Mouse (Mus musculus) layer of hippocampus, postnatal 14 days (tissue): ENCODE measurements around the gene Hspb7. TPM values are rescaled to one million over a fixed set of nuclear protein-coding genes. Genes with fewer than 3 reads are reported as not detected.

Experiments used
- DNase-seq, 2 experiments: peaks; one replicate each; pipeline ENCODE4 v3.0.0; 2021 to 2022; ENCODE audit warnings: low spot score in 2 of 2, mixed read lengths in 1 of 2
- total RNA-seq, 2 experiments: library from RNA; stranded (reverse); gene quantifications; 2 replicates each; pipeline ENCODE4 v1.2.3; 2021

Gene Hspb7
- total RNA-seq, 2 experiments from 2014 or later: 0.23 TPM; not detected in 1

- DNase-seq: peak; percentile 85 to 90
These were observed 24.1 kb downstream of the Hspb7 start, which contains the start of gene Zbtb17 for GRCm38 (mm10) chr4:141444451-141445327. TSS of gene Zbtb17 (plus strand) at chr4:141444654.

GRCm38 (mm10) chr4:141445328-141445720 is 24.7 kb downstream of the Hspb7 start:
- DNase-seq: no peak

DNA sequence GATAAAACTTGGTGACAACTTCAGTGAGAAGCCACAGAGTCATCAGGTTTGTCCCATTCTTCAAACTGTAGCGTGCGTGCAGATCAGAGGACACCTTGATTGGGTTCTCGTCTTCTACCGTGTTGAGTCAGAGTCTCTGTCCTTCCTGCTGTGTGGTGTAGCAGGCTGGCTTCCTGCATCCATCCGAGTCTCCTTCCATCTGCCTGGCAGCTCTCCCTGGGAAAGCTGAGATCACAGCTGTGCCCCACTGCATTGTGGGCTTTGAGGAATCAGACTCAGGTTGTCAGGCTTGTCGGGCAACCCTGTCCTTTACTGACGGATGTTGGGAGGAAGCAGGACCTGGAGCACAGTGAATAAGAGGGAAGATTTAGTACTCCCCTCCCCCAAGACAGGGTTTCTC is 25.6 kb downstream of the Hspb7 start:
- DNase-seq: no peak

GRCm38 (mm10) chr4:141451251-141451650 is 30.7 kb downstream of the Hspb7 start:
- DNase-seq: no peak

- no peak for DNase-seq
These were observed 31.4 kb downstream of the Hspb7 start for GRCm38 (mm10) chr4:141451916-141452450.

GRCm38 (mm10) chr4:141454581-141455350 is 34.2 kb downstream of the Hspb7 start:
- DNase-seq: no peak

DNA sequence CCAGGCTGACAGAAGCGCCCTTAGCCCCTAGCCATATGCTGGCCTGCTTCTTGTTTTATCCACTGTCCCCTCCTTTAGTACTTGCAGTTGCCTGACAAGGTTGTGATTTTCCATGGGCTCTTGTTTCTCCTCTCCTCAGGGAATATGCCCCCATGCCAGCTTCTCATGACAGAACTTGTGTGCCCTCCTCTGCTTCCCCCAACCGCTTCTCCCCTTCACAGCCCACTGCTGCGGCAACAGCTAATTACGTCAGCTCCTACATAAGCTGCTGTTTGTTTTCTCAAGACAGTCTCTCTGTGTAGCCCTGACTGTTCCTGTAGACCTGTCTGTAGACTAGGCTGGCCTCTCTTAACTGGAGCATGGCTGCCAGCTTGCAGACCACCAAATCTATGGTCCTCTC is 34.9 kb downstream of the Hspb7 start:
- DNase-seq: no peak

- DNase-seq: no peak
These were observed 35.8 kb downstream of the Hspb7 start for GRCm38 (mm10) chr4:141456193-141456938.

DNA sequence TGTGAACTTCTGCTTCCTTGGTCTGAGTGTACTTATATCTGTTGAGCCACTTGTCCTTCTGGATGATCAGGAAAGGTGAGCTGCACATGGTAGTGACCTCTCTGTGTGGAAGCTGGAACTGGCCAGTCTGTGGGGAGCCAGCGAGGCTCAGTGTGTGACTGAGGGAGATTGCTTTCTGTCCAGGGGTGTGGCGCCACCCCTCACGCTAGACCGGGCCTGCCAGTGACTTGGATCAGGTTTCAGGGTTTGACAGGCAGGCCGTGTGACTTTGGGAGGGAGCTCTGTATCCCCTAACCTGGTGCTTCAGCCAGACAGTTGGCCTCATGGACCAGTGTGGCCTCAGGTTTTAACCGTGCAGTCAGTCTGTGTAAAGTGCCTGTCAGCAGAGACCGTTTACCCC is 37.7 kb downstream of the Hspb7 start:
- no peak for DNase-seq

- no peak for DNase-seq
These were observed 38.3 kb downstream of the Hspb7 start for GRCm38 (mm10) chr4:141458888-141459287.

DNA sequence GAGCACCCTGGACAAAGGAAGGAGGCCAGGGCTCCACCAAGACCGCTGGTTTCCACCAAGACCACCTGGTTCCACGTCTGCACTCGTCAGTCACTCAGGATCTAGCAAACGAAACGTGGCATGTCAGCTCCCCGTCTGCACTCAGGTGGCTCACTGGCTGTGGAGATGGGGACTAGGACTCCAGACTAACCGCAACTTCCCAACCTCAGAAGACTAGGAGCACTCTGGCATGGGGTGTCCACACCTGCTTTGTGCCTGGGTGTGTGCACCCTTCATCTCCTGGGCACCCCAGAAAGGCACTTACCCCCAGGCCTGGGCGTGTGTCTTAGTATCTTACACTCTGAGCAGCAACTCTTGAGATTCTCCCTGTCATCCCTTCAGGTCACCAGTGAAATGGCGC is 39.2 kb downstream of the Hspb7 start:
- DNase-seq: no peak

GRCm38 (mm10) chr4:141460481-141460880 is 39.9 kb downstream of the Hspb7 start:
- no peak for DNase-seq

DNA sequence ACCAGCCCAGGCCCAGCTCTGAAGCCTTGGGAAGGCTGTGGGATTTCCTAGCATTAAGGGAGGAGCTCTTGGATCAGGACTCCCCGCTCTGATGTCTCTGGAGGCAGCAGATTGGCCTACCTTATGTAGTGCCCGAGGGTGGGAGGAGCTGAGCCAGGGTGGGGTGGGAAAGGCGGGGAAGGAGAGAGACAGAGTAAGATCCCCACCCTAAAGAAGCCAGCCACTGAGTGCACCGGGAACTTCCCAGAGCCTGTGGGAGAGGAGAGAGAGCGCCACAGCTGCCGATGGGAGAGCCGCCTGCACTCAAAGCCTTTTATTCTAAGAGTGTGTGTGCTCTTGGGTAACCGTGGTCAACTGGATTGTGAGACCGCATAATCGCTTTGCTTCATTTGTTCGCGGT is 40.5 kb downstream of the Hspb7 start:
- DNase-seq: no peak

DNA sequence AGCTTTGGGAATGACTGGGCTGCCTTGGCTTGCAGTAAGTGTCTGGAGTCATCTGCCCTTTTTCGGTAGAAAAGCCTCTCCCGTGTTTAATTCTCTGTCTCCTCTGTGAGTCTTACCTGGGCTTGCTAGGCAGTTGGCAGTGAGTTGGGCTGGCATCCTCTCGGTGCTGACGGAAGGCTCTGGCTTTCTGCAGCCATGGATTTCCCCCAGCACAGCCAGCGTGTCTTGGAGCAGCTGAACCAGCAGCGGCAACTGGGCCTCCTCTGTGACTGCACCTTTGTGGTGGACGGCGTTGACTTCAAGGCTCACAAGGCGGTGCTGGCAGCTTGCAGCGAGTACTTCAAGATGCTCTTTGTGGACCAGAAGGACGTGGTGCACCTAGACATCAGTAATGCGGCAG is 41.0 kb downstream of the Hspb7 start:
- no peak for DNase-seq

GRCm38 (mm10) chr4:141463472-141463871 is 42.9 kb downstream of the Hspb7 start:
- no peak for DNase-seq

DNA sequence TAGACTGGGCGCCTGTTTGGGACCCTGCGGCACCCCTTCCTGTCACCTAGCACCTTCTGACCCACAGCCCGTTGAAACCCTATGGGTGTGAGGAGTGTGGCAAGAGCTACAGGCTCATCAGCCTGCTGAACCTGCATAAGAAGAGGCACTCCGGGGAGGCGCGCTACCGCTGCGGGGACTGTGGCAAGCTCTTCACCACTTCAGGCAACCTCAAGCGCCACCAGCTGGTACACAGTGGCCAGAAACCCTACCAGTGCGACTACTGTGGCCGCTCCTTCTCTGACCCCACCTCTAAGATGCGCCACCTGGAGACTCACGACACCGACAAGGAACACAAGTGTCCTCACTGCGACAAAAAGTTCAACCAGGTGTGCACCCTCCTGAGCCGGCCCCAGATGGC is 44.1 kb downstream of the Hspb7 start:
- no peak for DNase-seq

DNA sequence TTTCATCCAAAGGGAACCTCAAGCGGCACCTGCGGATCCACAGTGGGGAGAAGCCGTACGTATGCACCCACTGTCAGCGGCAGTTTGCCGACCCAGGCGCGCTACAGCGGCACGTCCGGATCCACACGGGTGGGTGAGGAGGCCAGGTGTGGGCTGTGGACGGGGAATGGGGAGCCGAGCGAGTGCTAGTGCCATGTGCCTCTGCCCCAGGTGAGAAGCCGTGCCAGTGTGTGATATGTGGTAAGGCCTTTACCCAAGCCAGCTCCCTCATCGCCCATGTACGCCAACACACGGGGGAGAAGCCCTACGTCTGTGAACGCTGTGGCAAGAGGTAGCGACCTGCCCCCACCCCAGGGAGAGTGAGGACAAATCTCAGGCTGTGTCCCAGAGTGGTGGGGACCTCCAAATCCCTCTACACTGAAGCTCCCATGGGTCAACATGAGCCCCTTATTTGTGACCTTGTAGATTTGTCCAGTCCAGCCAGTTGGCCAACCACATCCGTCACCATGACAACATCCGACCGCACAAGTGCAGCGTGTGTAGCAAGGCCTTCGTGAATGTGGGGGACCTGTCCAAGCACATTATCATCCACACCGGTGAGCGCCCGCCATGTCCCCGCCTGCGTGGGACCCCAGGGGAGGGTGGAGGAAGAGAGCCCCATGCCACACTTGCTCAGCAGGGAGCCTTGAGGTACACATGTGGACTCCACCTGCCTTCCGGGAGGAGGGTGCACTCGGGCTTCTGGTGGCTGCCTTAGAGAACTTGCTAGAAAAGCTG is 45.1 kb downstream of the Hspb7 start:
- no peak for DNase-seq

DNA sequence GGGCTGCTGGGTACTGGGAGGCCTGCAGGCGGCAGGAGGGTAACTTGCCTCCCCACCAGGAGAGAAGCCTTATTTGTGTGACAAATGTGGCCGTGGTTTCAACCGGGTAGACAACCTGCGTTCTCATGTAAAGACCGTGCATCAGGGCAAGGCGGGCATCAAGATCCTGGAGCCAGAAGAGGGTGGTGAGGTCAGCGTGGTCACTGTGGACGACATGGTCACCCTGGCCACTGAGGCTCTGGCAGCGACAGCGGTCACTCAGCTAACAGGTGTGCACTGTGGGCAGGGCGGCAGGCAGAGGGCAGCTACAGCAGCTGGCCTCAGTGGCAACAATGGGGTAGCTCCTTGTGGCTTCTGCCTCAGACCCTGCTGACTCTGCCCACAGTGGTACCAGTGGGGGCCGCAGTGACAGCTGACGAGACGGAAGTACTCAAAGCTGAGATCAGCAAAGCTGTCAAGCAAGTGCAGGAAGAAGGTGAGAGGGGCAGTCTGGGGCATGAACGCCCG is 45.8 kb downstream of the Hspb7 start:
- DNase-seq: no peak

- DNase-seq: no peak
These were observed 46.4 kb downstream of the Hspb7 start for GRCm38 (mm10) chr4:141466844-141467580.

DNA sequence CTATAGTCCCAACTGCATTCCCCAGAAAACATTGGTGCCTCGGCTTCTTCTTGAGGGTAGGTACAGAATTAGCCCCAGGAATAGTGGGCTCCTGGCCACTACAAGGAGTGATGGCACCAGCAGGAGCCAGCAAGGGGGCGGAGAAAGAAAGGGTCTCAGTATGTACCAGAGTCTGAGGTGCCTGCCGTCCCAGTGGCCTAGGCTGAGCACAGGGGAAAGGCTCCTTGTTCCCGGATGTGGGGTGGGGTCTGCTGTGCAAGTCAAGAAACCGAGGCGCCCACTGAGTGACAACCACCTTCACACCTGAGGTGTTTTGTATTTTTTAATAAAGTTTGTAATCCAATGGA is 47.0 kb downstream of the Hspb7 start:
- no peak for DNase-seq
